Mouse (Mus musculus) adrenal gland, postnatal 14 days (tissue): ENCODE measurements around the gene Dapk2. TPM values are rescaled to one million over a fixed set of nuclear protein-coding genes. Genes with fewer than 3 reads are reported as not detected.

ENCODE experiments used
- DNase-seq: peaks from one replicate; pipeline ENCODE4 v3.0.0; 2021; ENCODE audit warnings: mixed read lengths
- total RNA-seq: library from RNA; stranded (reverse); gene quantifications from 2 replicates; pipeline ENCODE4 v1.2.3, GENCODE M21; 2021

Dapk2 gene
- total RNA-seq, 1 experiment from 2014 or later: 9.2 TPM

- no peak for DNase-seq
Measured at GRCm38 (mm10) chr9:66142265-66142664, 15.8 kb upstream of the Dapk2 start.

- DNase-seq: peak; percentile 82
Measured at GRCm38 (mm10) chr9:66144248-66144647, 13.8 kb upstream of the Dapk2 start.

GRCm38 (mm10) chr9:66146141-66146540 lies 11.9 kb upstream of the Dapk2 start:
- DNase-seq: no peak

GRCm38 (mm10) chr9:66152011-66152410 lies 6.0 kb upstream of the Dapk2 start:
- no peak for DNase-seq

DNA sequence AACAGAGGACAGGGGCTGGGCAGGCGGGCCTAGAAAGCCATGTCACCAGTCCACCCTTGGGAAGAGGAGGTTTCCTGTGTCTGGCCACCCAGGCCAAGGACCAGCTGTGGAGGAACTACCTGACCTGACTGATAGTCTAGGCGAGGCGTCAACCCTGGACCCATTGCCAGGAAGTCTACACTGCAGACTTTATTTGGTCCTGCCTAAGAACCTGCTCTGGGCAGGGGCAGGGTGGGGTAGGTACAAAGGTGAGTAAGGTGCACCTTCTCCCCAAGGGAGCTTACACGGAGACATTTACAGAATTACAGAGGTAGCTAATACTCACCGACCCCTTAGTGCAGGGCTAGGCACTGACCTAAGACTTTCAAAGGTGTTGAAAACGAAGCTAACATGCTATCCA lies 4.4 kb upstream of the Dapk2 start:
- DNase-seq: no peak

DNA sequence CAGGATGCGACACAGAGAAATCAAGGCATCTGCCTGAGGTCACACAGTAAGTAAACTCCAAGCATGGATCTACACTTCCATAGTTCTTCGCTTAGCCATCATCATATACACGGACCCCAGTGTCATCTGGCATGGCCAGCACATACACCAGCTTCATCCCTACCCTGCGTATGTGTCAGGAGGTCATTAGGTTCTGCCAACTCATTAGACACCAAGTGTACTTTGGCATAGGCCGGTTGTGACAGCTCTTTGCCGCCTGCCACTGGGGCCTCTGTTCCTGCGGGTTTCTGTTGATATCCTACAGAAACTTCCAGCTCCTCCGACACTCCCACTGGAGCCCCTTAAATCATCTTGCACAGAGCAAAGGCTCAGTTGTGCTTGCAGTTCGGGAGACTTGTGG lies 4.0 kb upstream of the Dapk2 start:
- no peak for DNase-seq

- DNase-seq: no peak
Measured at GRCm38 (mm10) chr9:66155534-66155933, 2.5 kb upstream of the Dapk2 start.

DNA sequence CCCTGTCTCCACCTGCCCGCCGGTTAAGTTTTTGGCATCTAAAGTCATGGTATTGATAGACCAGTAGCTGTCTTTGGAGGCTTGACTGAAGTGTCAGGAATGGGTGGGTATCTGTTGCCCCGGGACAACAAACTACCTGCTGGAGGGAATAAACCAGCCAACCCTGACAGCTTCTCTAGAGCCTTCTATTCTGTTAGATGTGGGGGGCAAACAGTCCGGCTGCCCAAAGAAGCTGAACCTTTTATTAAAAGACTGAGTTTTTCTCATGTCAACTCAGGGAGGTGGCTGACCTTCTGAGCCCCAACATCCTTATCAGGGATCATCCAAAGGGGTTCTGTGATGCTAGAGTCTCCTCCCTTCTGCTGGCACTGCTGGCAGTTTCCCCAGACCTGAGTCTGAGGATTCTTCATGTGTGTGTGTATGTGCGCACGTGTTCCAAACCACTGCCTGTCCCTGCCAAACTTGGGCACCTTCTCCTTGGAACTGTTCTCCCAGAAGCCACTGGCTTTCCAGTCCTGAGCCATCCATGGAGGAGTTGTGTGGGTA lies 935 bp downstream of the Dapk2 start:
- DNase-seq: no peak

DNA sequence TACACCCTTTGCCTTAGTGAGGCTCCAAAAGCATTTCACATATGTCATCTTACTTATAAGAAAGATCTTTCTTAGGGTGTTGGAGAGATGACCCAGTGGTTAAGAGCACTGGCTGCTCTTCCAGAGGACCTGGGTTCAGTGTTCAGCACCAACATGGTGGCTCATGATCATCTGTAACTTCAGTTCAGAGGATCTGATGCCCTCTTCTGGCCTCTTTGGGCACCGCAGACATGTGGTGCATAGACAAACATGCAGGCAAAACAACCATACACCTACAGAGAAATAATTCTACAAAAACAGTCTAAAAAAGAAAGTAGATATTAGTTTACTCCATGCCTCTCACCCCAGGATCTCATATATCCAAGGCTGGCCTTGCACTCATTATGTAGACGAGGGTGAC lies 2.1 kb downstream of the Dapk2 start:
- no peak for DNase-seq

GRCm38 (mm10) chr9:66162995-66163394 lies 5.0 kb downstream of the Dapk2 start:
- peak; percentile 34 for DNase-seq

DNA sequence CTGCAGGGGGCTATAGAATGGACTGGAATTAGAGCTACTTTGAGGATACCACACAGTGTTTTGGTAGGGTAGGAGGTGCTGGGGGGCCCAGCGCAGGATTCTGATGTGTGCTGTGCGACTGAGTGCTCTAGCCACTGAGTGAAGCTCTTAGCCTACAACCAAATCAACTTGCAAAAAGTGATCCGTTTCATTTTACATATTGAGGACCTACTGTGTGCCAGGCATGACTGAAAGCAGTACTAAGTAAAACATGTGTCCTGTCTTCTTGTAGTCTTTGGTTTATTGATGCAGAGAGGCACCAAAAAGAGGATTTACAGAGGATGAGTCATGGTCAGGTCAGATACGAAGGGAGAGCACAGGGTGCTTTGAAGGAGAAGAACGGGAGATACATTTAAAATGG lies 9.2 kb downstream of the Dapk2 start:
- no peak for DNase-seq

GRCm38 (mm10) chr9:66168233-66168632 lies 10.2 kb downstream of the Dapk2 start:
- no peak for DNase-seq

GRCm38 (mm10) chr9:66170506-66170905 lies 12.5 kb downstream of the Dapk2 start:
- no peak for DNase-seq

DNA sequence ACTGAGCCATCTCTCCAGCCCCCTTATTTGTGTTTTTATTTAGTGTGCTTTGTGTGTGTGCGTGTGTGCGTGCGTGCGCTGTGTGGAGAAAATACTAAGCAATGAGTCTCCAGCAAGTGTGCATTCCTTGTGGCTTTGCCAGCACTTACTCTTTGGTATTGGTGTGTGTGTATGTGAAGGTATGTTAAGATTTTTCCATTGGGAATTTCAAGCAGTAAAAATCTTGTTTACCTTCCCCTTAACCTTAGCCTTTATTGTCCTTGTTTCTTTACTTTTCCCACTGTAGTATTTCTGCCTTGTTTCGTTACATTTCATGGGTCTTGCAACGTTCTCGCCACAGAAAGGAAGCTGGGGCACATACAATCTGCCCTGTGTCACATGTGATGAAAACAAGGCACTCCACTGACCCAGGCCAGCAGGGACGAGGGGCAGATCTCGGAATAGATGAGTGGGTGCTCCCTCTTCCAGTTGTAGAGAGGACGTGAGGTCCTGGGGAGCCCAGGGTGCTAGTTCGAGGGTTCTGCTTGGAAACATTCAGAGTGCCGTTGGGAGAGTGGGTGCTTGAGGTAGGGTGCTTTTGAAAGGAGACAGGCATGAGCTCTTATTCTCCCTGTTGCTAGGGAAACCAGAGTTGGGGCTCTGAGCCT lies 13.4 kb downstream of the Dapk2 start:
- DNase-seq: no peak

GRCm38 (mm10) chr9:66173316-66173855 lies 15.4 kb downstream of the Dapk2 start:
- no peak for DNase-seq

DNA sequence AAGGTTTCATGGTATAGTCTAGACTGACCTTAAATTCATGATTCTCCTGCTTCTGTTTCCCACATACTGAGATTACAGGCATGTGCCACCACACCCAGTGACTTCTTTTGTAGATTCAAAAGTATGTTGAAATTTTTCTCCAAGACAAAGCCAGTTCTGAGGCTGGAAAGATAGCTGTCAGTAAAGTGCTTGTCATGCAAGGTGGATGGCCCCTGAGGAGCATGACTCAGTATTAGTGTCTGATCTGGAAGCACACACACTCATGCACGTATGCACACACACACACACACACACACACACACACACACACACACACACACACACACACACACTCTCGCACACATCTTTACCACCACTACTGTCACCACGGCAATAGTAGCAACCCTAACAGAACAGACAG lies 17.0 kb downstream of the Dapk2 start:
- no peak for DNase-seq

GRCm38 (mm10) chr9:66177975-66178374 lies 20.0 kb downstream of the Dapk2 start:
- no peak for DNase-seq

DNA sequence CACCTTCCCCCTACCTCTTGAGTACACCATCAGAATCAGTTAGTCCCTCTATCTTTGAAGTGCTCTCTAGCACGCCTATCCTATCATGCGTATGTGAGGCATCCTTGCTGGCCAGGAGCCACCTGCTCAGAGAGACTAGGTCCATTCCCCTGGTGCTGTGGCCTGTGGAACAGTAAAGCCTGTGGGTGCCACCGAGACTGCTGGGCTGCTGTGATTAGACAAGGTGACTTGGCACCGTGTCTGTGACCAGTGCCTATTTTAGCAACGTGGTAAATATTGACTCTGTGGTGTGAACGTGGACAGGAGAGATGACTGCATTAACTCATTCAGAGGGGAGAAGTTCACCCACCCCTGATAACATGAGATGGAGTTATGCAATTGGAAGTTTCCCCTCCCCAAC lies 21.8 kb downstream of the Dapk2 start:
- no peak for DNase-seq

- no peak for DNase-seq
Measured at GRCm38 (mm10) chr9:66181126-66181825, 23.3 kb downstream of the Dapk2 start.

GRCm38 (mm10) chr9:66181826-66182678 lies 24.0 kb downstream of the Dapk2 start:
- no peak for DNase-seq

DNA sequence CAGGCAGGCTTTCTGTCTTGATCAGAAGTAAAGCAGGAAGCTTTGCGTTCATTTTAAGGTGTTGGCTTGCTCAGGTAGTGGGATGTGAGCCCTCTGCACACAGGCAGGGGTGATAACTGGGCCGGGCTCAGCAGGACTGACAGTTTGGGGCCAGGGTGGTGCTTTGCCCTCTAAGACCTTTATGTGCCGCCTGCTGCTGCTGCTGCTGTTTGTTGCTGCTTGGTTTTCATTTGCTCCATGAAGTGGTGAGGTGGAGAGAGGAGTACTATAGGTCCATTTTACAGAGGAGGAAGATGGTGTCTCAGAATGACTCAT lies 24.6 kb downstream of the Dapk2 start:
- DNase-seq: no peak

DNA sequence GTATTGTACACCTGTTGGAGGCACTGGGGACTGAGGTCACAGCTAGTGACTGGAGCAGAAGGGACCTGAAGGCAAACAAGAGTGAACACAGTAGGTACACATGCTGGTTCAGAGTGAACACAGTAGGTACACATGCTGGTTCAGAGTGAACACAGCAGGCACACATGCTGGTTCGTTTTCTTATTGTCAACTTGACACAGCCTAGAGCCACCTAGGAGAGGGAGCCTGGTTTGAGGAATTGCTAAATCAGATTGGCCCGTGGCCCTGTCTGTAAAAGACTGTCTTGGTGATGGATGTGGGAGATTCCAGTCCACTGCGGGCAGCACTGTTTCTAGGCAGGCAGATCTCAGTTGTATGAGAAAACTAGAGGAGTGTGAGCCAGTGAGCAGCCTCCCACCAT lies 25.0 kb downstream of the Dapk2 start:
- no peak for DNase-seq

DNA sequence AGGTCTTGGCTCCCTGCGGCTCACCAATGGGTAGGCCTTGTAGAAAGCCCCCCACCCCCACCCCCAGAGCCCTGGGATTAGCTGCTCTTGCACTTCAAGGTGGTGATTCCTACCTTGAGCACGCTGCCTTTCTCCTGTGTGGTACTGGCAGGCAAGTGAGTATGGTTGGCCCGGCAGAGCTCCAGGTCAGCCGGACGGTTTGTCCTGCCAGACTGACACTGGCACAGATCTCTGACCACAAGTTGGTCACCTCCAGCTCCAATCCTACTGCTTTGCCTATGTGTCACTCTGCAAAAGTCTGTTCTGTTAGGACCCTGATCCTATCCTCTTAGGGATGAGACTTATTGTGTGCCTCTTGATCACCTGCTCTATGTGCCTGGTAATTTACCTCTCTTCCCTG lies 26.5 kb downstream of the Dapk2 start:
- no peak for DNase-seq
